Mouse (Mus musculus): ENCODE data around the gene Kansl3.

DNA sequence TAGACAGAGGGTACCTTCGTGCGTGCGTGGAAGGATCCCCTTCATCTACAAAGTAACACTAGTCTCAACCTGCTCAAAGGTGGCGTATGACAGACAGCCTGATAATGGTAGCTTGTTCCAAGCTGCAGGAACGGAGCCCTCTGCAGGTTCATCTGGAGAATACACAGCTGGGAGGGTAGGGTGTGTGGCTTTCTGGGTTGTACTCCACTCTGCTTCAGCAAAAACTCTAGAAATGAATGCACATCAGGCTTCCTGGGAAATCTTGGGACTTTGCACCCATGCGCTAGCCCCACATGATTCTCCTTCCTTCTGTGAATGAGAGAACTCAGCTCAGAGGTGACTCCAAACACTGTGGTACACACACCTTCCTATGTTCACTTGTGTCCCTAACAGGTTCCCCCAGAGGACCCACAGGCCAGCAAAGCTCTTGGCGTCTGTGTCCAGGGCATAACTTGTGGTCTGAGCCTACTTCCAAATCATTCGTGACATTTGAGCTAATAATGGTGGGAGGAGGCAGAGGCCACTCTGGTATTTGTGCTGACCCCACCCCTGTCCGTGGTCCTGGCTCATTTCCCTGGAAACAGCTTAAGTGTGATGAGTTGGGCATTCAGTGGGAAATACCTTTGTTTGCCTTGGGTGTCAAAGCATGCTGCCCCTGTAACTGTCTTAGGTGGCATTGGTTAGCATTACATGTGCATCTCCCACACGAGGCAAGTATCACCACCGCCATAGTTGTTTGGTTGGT lies 47.0 kb downstream of the Kansl3 start:
- no peak for TF ChIP-seq MYOD1 (IDR thresholded peaks at IDR 0.05; ENCODE audit: control insufficient read depth, insufficient read length, low read depth)
- TF ChIP-seq CTCF (IDR thresholded peaks at IDR 0.05; ENCODE audit: control insufficient read depth, insufficient read depth, insufficient read length): no peak
- no peak for TF ChIP-seq CEBPB (IDR thresholded peaks at IDR 0.05; ENCODE audit: low read depth)
- no peak for TF ChIP-seq MAX (IDR thresholded peaks at IDR 0.05)
- no peak for TF ChIP-seq USF1 (IDR thresholded peaks at IDR 0.05; ENCODE audit: low read depth)
- no peak for TF ChIP-seq MYOG (IDR thresholded peaks at IDR 0.05; ENCODE audit: control insufficient read depth, extremely low read depth, insufficient read length)
- TF ChIP-seq FOSL1 (IDR thresholded peaks at IDR 0.05; ENCODE audit: insufficient read depth, low read length, poor library complexity, severe bottlenecking): no peak

Measured in C2C12 (cell line).